Mouse (Mus musculus) megakaryocyte, embryonic 14.5 days (primary cell): Measurements from ENCODE around the gene Rnf169.

Experiments
- FLI1 ChIP-seq: IDR thresholded peaks from 2 replicates; pipeline ENCODE4 v1.6.1; 2012; ENCODE audit warnings: low read length, inconsistent platforms, mixed read lengths
- GATA1 ChIP-seq: IDR thresholded peaks from 3 replicates; pipeline ENCODE4 v1.6.1; 2012; ENCODE audit warnings: mixed read lengths, low read length, inconsistent platforms, borderline replicate concordance

GRCm38 (mm10) chr7:100009640-100010039 is 29.4 kb upstream of the Rnf169 start:
- TF ChIP-seq GATA1 (no peak), FLI1 (no peak)
